Mouse (Mus musculus): ENCODE results near the gene Ccdc30.

- TF ChIP-seq CTCF (IDR thresholded peaks at IDR 0.05; ENCODE audit: borderline replicate concordance, insufficient read depth, low read depth, low read length) (no peak), POLR2A (IDR thresholded peaks at IDR 0.05; ENCODE audit: borderline replicate concordance, insufficient read depth, low read length) (no peak)
Measured at GRCm38 (mm10) chr4:119359196-119359971, 55.9 kb downstream of the Ccdc30 start.
